Mouse (Mus musculus) left cerebral cortex, adult 2 months (tissue): Measurements from ENCODE around the gene Mecom. TPM values are rescaled to one million over a fixed set of nuclear protein-coding genes. Genes with fewer than 3 reads are reported as not detected.

Experiments used
- DNase-seq, 2 experiments: peaks; one replicate each; pipeline ENCODE4 v3.0.0; 2021 to 2022; ENCODE audit warnings: low spot score in 2 of 2, mixed read lengths in 1 of 2; ENCODE audit errors: extremely low spot score in 1 of 2
- H3K27ac ChIP-seq: fragments of 200-600 bp; 2 replicates; pipeline ENCODE4 v1.8.1; 2022
- H3K4me3 ChIP-seq: fragments of 200-600 bp; 2 replicates; pipeline ENCODE4 v1.8.1; 2022
- CTCF ChIP-seq: fragments of 200-600 bp; IDR thresholded peaks from 2 replicates; pipeline ENCODE4 v1.8.1; 2022; ENCODE audit warnings: antibody characterized with exemption, mild to moderate bottlenecking, moderate library complexity
- intact Hi-C: fragments of 180-260 bp; cut with DNase I; formaldehyde crosslinking; loops from one replicate; pipeline ENCODE4 v1.15.1; 2025
- total RNA-seq, 2 experiments: library from RNA; stranded (reverse); gene quantifications; 2 replicates each; pipeline ENCODE4 v1.2.3; 2021

Gene Mecom
- total RNA-seq, 2 experiments from 2014 or later = 2.1 to 4.1 TPM

DNA sequence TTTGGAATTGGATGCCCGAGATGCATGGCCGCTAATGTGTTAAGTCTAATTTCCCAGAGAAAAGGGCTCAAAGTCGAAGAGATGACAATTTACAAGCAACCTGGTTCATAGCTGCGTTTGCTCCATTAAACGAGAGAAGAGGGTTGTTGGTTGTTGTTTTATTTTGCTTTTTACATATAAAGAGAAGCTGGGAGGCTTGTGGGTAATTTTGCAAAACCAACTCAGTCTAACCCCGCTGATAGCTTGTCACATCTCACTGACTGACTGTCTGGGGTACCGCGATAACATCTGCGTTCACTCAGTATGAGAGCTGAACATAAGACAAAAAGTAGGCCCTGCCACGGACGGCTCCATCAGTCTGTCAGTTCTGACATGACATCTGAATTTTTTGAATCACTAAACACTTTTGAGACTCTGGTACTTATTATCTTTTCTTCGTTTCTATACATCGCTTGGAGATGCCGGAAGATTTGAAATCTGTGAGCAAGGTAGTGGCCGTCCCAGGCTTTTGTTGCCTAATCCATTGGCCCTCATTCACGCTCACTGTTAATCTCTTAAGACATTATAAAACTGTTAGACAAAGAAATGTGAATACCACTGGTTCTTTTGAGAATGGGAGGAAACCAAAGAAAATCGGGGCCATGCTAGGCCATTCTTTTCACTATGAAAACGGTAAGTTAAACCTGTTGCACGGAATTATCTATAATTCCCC, 327.0 kb downstream of the Mecom start:
- Histone ChIP-seq H3K4me3 (no peak overlapping the region), H3K27ac (no peak overlapping the region)
- intact Hi-C loops = no loop called here
- TF ChIP-seq CTCF = no peak
- no peak for DNase-seq

DNA sequence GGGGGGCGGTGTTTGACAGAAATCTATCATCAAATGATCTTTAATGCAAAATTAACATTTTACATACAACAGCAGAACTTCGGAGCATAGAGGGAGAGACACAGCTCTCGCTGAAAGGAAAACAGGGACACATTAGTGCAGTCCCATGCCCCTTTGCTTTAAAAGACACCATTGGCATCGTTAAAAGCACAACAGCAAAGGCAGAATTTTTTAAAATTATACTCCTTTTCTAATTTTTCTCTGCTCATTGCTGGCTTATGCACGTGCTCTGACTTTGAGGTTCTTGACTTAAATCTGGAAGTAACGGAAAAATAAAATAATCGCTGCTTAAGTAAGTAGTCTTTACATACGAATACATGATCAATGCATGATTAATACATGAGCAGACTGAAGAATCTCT, 327.9 kb downstream of the Mecom start:
- no peak for DNase-seq
- intact Hi-C loops = loop anchor here (5.0 kb wide), 1 partner anchor 287 kb away; no protein-coding TSS in a partner anchor
- H3K4me3 ChIP-seq = no peak overlapping the region
- H3K27ac ChIP-seq = no peak overlapping the region
- no peak for TF ChIP-seq CTCF

DNA sequence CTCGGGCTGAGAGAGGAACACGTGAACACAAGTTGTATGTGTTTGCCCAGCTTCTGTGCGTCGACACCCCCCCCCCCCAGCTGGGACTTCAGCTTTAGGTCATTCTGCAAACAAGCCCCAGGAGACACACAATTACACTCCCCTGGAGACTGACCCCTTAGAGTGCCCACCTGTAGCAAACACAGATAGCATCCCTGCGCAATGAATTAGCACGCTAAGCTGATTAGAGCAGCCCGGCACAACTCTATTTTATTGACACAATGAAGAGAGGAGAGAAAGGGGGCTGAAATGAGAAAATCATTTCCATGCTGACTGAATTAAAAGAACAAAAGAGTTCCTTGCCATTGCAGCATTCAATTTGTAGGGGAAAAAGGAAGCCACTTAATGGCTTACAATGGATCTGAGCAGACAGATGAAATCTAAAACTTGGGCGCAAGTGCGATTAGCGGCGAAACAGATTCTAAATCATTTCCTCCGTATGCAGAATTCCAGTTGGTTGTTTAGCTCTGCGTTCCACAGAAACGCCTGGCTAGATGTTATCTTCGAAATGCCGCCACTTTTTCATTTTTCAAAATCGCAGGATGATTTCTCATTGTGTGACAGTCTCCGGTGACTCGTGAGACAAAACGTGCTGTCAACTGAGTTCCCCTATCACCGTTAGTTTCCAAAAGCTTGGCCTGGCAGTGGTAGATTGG, 328.5 kb downstream of the Mecom start:
- intact Hi-C loops = loop anchor here (5.0 kb wide), 1 partner anchor 288 kb away; no protein-coding TSS in a partner anchor
- Histone ChIP-seq H3K27ac (no peak overlapping the region), H3K4me3 (no peak overlapping the region)
- no peak for DNase-seq
- TF ChIP-seq CTCF = no peak

DNA sequence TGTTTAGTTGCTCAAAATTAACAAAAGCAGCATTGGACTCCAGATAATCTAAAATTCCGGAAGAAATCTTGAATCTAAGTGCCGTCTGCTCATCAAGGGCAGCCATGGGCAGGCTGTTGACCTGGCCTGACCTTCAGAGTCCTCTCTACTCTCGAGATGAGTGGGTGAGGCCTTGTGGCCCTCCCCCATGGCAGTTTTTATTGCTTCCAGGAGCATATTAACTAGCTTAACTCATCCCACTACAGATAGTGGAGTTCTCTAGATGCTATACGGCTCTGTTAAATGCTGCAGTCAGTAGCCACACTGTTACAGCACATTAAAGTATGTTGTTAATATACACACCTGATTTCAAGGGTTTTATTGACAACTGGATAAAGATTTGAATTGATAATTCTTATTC, 333.2 kb downstream of the Mecom start:
- intact Hi-C loops = loop anchor here (5.0 kb wide), 1 partner anchor 293 kb away; no protein-coding TSS in a partner anchor
- no peak overlapping the region for H3K4me3 ChIP-seq
- H3K27ac ChIP-seq = no peak overlapping the region
- DNase-seq = no peak
- TF ChIP-seq CTCF = no peak

DNA sequence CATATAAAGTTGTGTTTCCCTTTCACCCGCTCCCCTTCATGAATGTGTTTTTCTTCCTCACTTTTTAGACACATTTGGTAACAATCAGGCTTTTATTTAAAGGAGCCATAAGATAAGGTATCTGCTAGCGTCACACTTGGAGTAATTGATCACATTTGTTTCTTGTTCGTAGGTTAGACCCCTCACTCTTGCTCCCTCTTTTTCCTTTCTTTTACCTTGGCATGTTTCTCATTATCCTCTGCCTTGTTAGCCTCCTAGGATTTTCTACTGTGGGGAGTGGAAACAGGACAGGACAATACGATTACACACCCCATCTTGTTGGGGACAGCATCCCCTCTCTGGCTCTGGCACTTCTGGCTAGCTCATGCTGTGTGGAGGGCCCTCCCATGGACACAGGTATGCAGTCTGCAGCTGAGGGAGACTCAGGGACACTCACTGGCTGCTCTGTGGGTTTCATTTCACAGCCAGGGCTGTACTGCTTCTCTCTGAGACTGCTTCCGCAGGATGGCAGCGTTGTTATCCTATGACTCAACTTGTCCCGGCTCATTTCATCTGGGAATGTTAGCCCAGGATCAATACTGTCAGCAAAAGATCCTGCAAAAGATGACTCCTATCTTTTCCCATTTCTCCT, 334.2 kb downstream of the Mecom start:
- intact Hi-C loops = no loop called here
- no peak for TF ChIP-seq CTCF
- Histone ChIP-seq H3K4me3 (no peak overlapping the region), H3K27ac (no peak overlapping the region)
- no peak for DNase-seq

DNA sequence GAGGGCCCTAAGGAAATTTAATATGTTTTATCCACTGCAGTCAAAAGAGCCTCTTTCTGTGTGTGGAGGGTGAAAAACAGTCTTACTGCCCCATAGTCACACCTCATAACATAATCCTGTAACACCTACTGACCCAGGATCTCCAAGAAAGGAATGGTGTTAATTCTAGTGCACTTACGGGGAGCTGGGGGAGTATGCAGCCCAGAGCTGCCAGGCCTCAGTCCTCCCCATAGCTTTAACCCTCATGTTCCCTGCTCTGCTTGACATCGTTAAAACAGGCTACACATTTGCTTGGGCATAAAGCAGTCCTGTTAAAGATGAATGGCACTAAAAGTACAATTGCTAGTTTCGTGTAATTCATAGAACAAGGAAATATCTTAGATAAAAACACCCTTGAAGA, 335.0 kb downstream of the Mecom start:
- TF ChIP-seq CTCF = no peak
- intact Hi-C loops = no loop called here
- no peak for DNase-seq
- no peak overlapping the region for H3K4me3 ChIP-seq
- H3K27ac ChIP-seq = no peak overlapping the region

DNA sequence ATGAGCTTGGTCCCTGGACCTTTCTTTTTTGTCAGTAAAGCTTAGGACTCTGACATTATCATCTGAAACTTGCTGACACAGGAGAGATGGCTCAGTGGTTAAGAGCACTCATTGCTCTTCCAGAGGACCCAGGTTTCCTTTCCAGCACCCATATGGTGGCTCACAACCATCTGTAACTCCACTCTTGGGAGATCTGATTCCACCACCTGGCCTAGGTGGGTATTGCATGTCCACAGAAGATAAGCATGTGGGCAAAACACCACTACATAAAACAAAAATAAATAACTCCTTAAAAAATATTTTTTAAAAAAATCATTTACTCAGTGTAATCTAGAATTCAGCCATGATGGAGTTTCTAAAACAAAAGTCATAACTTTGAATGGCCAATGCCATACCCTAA, 338.7 kb downstream of the Mecom start:
- no peak for DNase-seq
- TF ChIP-seq CTCF = peak; percentile 25

DNA sequence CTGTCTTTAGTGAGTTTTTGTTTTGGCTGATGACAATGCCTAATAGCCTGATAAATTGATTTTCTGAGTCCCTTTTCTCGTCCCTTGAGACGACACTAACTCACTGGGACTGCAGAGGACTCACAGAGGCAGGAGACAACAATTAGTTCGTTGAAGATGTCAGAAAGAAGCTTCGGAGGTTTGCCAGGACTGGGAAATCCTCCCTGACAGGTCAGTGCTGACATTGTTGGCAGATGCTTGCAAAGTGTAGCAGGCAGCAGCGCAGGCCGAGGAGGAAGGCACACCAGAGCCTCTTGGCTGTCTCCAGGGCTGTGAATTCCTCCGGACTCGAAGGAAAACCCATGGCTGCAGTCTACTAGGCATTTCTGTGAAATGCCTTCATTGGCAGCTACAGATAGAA, 339.9 kb downstream of the Mecom start:
- H3K27ac ChIP-seq = no peak overlapping the region
- DNase-seq = no peak
- no peak overlapping the region for H3K4me3 ChIP-seq
- TF ChIP-seq CTCF = no peak
- intact Hi-C loops = no loop called here

More for the DNA sequence above, 338.7 kb downstream of the Mecom start:
- Histone ChIP-seq H3K27ac (no peak overlapping the region), H3K4me3 (no peak overlapping the region)
- intact Hi-C loops = no loop called here

DNA sequence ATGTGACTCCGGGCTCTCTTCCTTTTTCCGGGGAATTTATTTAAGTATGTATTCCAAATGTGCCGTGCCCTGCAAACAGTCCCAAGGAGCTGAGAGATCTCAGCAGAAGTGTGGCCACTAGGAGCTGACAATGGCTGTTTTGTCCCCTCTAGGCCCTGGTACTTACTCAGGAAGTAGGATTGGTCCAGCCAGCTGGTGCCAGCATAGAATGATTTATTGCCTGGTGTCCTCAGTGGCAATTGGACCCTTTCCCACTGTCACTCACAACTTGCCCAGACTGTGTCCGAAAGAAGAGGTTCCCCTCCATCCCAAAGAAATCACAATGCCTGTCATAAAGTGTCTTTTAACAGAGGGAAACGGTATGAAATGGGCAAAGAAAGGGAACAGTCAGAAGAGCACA, 340.4 kb downstream of the Mecom start:
- intact Hi-C loops = no loop called here
- no peak for DNase-seq
- H3K4me3 ChIP-seq = no peak overlapping the region
- no peak overlapping the region for H3K27ac ChIP-seq
- TF ChIP-seq CTCF = no peak; the same call in 1 of the 2 replicates

DNA sequence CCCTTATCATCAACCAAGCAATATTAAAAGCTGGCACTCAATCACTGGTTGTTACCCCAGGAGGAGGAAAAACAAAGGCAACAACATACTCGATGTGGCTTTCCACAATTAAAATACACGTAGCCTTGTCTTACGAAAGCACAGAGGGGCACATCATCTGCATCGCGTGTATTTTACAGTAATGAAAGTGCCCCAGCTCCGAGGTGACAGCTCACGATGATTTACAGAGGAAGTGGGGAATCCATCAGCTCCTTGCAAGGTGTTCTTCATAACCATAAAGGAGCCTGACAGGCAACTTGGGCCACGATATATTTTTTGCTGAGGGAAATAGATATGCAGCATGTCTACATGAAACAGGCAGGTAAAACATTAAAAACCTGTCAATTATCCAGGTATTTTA, 341.7 kb downstream of the Mecom start:
- Histone ChIP-seq H3K27ac (no peak overlapping the region), H3K4me3 (no peak overlapping the region)
- DNase-seq = no peak
- intact Hi-C loops = no loop called here
- TF ChIP-seq CTCF = no peak

DNA sequence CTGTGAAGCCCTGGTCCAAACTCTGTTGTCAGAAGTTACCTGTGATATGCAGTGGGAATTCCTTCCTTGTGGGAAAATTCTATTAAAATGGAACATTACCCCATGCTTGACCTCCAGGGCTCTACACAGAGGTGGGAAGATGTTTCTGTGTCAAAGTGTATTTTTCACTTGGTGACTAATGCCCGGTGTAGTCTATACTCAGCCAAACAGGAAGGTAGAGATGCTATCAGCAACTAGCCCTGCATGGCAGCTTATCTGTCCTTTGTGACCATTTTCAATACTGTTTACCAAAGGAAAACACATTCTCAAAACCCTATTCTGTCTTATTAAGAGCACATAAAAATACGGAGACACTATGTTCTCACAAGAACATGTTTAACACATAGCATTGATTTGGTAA, 344.0 kb downstream of the Mecom start:
- intact Hi-C loops = no loop called here
- H3K27ac ChIP-seq = no peak overlapping the region
- TF ChIP-seq CTCF = no peak
- H3K4me3 ChIP-seq = no peak overlapping the region
- DNase-seq = no peak

DNA sequence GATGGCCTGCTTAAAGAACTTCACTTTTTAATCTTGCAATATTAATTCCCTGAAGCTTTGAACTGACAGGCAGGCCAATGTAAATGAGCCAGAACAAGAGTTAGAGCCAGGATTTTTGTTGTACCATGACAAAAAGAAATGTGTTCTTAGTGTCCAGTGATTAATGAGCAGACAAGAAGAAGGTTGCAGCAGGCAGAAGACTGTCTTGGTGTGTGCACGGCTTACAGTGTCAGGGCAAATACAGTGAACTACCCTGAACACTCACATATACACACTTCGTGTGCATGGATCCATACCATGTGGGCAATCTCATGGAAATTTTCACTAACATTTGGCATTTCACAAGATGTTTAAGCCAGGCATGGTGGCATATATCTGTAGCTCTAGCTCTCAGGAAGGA, 349.0 kb downstream of the Mecom start:
- TF ChIP-seq CTCF = no peak
- intact Hi-C loops = no loop called here

More for the DNA sequence above, 349.0 kb downstream of the Mecom start:
- no peak overlapping the region for H3K4me3 ChIP-seq
- no peak overlapping the region for H3K27ac ChIP-seq
- DNase-seq = no peak
